Mouse (Mus musculus) right cerebral cortex, postnatal 25 days (tissue): ENCODE measurements around the gene 9930022D16Rik.

Source experiments
- DNase-seq: peaks from one replicate; pipeline ENCODE4 v3.0.0; 2022

The 9930022D16Rik gene

DNA sequence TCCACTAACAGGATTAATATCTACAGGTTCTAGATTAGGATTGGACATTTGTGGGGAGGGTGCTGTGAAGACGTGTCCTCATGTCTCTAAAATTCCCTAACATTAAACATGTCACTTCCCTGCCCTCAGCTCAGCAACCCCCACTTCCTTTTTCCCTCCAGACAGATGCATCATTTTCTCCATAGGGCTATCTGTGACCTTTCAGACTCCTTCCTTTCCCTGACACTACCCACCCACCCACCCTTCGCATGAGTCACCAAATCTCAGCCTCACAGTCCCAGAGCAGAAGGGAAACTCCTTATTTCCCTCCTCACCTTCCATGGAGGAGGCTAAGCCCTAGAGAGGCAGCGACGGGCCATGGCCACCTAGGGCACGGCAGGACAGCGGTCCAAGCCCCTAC, at the start of gene 9930022D16Rik:
9930022D16Rik (plus strand) TSS at position 301 of the 400 bp plus-strand sequence.
- no peak for DNase-seq

GRCm38 (mm10) chr11:109364337-109364736, 49.4 kb upstream of the 9930022D16Rik start:
- DNase-seq = no peak

DNA sequence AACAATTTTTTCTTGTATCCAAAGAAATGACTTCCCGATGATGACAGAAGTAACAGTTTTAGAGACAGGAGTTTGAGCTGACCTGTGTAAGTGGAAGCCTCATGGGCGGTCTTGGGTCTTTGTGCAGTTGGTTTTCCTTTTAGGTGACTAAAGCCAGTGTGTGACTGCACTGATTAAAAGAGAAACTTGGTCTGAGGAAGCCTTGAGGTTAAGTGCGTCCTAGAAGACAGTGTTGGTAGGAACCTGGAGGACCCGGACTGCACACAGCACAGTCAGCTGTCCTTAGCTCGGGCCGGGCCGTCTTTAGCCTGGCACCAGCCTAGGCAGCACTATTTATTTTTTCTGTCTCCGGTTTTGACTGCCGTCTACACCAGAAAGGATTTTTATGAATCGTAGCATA, 48.8 kb upstream of the 9930022D16Rik start:
- no peak for DNase-seq

GRCm38 (mm10) chr11:109365818-109366217, 47.9 kb upstream of the 9930022D16Rik start:
- DNase-seq = no peak

- no peak for DNase-seq
These were observed 46.7 kb upstream of the 9930022D16Rik start for GRCm38 (mm10) chr11:109366802-109367579.

DNA sequence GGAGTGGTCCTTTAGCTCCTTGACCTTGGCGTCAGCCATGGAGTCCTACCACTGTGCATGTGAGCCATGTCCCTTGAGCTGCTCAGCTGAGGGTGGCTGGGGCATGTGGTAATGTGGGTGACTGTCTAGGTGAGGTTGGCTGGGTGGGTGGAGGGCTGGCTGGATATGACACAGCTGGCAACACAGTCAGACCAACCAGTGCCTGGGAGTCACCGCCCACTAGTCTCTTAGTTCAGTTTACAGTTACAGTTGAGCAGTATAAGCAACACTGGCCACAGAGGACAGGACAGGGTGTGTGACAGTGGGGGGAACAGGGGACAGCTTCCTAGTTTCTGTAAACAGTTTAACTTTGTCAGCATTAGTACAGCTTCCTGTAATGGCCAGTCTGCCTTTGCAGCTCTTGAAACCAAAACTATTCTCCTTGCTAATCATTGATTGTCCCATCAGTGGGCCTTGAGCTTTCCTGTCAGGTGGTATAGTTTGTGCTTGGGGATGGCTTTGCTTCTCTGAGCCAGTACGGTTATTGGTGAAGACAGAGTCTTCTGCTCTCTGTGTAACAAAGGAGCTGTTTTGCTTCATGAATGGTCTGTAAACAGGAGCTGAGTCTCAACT, 44.6 kb upstream of the 9930022D16Rik start:
- no peak for DNase-seq

DNA sequence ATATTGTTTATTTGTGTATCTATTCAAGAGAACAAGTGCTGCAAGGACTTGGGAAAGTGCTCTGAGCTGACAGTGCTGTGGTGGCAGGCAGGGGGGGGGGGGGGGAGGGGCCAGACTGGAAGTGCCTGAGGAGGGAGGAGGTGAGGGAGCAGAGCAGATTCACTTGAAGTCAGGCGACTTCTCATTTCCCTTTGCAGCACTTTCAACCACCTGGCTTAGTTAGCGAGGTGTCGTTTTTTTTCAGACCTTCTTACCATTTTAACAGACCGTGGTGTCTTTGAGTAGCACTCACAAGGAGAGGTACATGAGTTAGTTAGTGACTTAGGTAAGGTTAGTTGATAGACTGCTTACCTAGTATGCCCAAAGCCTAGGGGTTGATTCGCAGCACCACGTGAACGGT, 38.3 kb upstream of the 9930022D16Rik start:
- DNase-seq = no peak

GRCm38 (mm10) chr11:109376484-109377143, 37.1 kb upstream of the 9930022D16Rik start:
- no peak for DNase-seq

GRCm38 (mm10) chr11:109377477-109377876, 36.2 kb upstream of the 9930022D16Rik start:
- DNase-seq = no peak

DNA sequence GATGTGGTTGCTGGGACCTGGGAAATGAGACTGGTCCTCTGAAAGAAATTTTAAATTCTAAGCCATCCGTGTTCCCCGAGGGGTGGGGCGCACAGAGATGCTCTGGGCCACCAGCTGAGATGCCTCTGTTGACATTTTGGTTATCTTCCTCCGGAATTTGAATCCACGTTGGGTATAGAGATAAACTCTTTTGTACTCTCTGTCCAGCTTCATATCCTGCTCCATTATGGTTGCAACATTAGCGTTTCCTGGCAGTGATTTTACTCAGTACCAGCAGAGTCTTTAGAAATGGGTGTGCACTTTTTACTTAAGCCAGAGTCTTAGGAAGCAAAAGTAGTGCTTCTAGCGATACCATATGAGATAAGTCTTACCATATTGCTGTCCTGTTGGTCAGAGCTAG, 35.7 kb upstream of the 9930022D16Rik start:
- DNase-seq = no peak

GRCm38 (mm10) chr11:109380662-109381061, 33.1 kb upstream of the 9930022D16Rik start:
- no peak for DNase-seq

DNA sequence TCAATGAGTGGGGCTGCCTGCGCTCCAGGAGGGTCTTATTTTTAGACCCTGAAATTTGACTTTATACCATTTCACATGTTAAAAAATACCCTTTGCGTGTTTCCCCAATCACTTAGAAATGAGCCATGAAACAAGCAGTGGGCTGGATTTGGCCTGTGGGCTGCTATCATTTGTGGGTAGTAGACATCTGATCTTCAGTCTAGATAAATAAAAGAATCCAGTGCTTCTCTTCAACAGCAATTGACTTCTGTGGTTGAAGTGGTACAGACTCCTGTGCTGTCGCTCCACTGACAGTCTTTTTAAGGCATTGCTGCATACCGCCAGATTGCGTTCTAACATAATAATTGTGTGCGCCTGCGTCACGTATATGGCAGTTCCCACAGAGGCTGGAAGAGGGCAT, 28.4 kb upstream of the 9930022D16Rik start:
- no peak for DNase-seq

DNA sequence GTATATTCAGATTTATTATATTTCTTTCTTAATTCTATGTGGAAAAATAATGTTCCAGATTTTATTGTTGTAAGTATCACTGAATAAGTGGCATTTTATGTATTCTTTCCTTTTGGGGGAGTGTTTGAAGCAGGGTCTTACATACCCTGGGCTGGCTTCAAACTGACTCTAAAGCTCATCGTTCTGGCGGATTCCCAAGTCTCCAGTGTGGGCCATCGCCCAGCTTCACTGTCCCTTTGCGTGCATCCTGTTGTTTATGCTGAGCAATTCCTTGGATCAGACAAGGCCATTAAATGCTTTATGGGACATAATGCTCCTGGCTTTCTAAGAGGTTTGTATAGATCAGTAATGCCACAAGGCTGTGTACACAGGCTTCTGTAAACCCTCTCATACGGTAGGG, 24.7 kb upstream of the 9930022D16Rik start:
- DNase-seq = no peak

DNA sequence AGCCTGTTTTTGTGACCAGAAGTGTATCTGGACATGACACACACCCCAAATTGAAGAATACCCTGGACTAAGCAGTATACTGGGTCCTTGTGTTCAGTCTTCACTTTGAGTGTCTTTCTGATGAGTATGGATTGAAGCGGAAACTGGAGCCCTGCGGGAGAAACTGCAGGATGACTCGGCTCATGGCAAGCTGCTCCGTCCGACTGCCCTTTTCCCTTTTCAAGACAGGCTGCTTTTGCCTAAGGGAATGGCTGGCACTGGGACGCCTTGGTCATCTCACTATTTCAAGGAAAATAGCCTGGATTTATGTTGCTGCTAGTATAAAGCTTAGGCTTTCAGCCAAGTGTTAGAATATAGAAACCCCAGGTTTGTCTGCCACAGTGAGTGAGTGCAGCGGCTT, 22.5 kb upstream of the 9930022D16Rik start:
- DNase-seq = no peak

- DNase-seq = no peak
These were observed 22.0 kb upstream of the 9930022D16Rik start for GRCm38 (mm10) chr11:109391760-109392159.

GRCm38 (mm10) chr11:109392601-109393000, 21.1 kb upstream of the 9930022D16Rik start:
- DNase-seq = no peak

DNA sequence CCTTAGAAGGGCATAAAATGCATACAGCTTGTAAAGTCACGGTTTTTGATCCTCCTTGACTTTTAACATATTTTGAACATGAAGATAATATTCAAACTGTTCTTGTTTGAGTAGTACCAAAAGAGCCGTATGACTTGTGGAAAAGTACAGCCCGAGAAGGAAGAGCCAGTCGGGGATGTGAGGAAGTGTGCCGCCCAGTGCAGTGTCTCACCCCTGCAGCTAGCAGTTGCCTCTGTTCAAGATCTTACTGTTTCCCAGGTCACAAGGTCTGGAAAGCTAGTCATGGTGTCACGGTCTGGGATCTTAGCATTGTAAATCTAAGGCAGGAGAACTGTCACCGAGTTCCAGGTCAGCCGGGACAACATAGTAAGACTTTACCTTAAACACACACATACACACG, 19.0 kb upstream of the 9930022D16Rik start:
- no peak for DNase-seq

GRCm38 (mm10) chr11:109395291-109395690, 18.4 kb upstream of the 9930022D16Rik start:
- no peak for DNase-seq

DNA sequence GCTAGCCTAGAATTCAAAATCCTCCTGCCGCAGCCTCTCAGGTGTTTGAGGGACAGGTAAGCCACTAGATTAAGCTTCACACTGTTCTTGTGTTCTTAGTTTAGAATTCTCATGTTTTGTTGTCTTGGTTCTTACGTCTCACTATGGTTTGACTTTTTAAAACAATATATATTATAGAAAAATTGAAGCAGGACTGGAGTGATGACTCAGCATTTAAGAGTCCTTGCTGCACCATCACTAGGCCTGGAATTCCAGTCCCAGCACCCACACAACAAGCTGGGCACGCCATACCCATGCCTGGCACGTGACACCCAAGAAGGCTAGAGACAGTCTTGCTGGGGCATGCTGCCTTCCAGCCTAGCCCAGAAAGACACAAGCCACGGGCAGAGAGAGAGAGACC, 7.3 kb upstream of the 9930022D16Rik start:
- DNase-seq = no peak

DNA sequence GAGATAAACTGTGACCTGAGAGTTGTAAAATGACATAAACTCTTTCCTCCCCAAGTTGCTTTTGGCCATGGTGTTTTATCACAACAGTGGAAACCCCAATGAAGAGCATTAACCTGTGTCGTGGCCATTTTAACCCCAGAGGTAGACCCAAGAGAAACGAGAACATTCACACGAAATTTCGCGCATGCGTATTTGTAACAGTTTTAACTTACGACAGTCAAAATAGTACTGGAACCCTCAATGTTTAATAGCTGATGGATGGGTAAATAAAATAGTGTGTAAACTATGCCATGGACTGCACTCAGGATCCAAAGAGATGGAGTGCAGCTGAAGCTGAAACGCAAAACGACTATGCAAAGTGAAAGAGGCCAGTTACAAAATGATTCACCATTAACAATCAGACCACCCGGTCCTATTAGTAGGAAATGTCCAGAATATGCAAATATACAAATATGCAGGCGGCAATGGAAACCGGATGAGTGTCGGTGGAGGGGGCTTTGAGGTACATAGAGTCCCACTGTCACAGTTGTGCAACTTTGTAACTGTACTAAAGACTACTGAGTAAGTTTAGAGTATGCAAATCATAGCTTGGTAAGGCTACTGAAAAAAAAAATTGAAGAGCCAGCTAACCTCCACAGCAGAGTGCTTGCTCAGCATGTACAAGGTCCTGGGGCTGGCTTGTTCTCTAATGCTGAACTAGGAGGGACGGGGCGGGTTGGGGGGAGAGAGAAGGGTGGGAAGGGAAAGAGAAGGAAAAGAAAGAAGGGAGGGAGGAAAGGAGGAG, 3.3 kb upstream of the 9930022D16Rik start:
- DNase-seq = no peak

GRCm38 (mm10) chr11:109414802-109415201, 1.1 kb downstream of the 9930022D16Rik start:
- DNase-seq = no peak

GRCm38 (mm10) chr11:109416709-109417420, 3.1 kb downstream of the 9930022D16Rik start:
- DNase-seq = no peak
